Mouse (Mus musculus) kidney, postnatal 25 days (tissue): ENCODE measurements around the gene Thoc5.

ENCODE experiments used
- DNase-seq, 2 experiments: peaks; one replicate each; pipeline ENCODE4 v3.0.0; 2021; ENCODE audit warnings: mixed read lengths in 2 of 2

Thoc5 gene

GRCm38 (mm10) chr11:4916068-4916467 is 20.9 kb downstream of the Thoc5 start:
- DNase-seq, result peak; percentile 64 to 83

GRCm38 (mm10) chr11:4921281-4921680 is 26.2 kb downstream of the Thoc5 start:
- peak in 1 of 2 experiments; percentile 15 for DNase-seq

GRCm38 (mm10) chr11:4921751-4922150 is 26.6 kb downstream of the Thoc5 start:
- no peak for DNase-seq

GRCm38 (mm10) chr11:4927224-4927623 is 32.1 kb downstream of the Thoc5 start:
- DNase-seq, result no peak

- DNase-seq, result peak; percentile 90 to 91
Measured at GRCm38 (mm10) chr11:4931009-4931601, 36.0 kb downstream of the Thoc5 start.

GRCm38 (mm10) chr11:4936243-4936642 is 41.1 kb downstream of the Thoc5 start:
- DNase-seq, result no peak

- no peak for DNase-seq
Measured at GRCm38 (mm10) chr11:4946530-4946929, 51.4 kb downstream of the Thoc5 start.

GRCm38 (mm10) chr11:4946947-4947812 is 52.1 kb downstream of the Thoc5 start:
- DNase-seq, result peak; percentile 28 to 57

GRCm38 (mm10) chr11:4947813-4948174 is 52.7 kb downstream of the Thoc5 start, which contains the start of gene Nefh:
Nefh (minus strand) TSS chr11:4948064.
- no peak for DNase-seq

GRCm38 (mm10) chr11:4948792-4949191 is 53.7 kb downstream of the Thoc5 start:
- DNase-seq, result no peak

GRCm38 (mm10) chr11:4949256-4950044 is 54.3 kb downstream of the Thoc5 start:
- DNase-seq, result peak; percentile 59 to 69

GRCm38 (mm10) chr11:4953401-4953800 is 58.3 kb downstream of the Thoc5 start:
- DNase-seq, result no peak

GRCm38 (mm10) chr11:4953918-4954317 is 58.8 kb downstream of the Thoc5 start:
- DNase-seq, result peak; percentile 43 to 59

GRCm38 (mm10) chr11:4963099-4963808 is 68.1 kb downstream of the Thoc5 start:
- DNase-seq, result no peak

- peak; percentile 9 to 48 for DNase-seq
Measured at GRCm38 (mm10) chr11:4966325-4966724, 71.2 kb downstream of the Thoc5 start.

GRCm38 (mm10) chr11:4966888-4967287 is 71.8 kb downstream of the Thoc5 start:
- peak; percentile 27 to 62 for DNase-seq

GRCm38 (mm10) chr11:4967549-4967948 is 72.4 kb downstream of the Thoc5 start:
- no peak for DNase-seq

GRCm38 (mm10) chr11:4968376-4968775 is 73.3 kb downstream of the Thoc5 start:
- peak; percentile 32 to 70 for DNase-seq

- peak; percentile 61 to 78 for DNase-seq
Measured at GRCm38 (mm10) chr11:4972967-4973870, 78.1 kb downstream of the Thoc5 start.

- no peak for DNase-seq
Measured at GRCm38 (mm10) chr11:4973871-4974256, 78.7 kb downstream of the Thoc5 start.

- peak; percentile 30 to 64 for DNase-seq
Measured at GRCm38 (mm10) chr11:4974376-4975122, 79.4 kb downstream of the Thoc5 start.
